Mouse (Mus musculus) inflammation-experienced regulatory T-cells, adult 16 weeks (primary cell): Measurements from ENCODE around the gene Cxcl12. TPM values are rescaled to one million over a fixed set of nuclear protein-coding genes. Genes with fewer than 3 reads are reported as not detected.

Experiments
- polyA plus RNA-seq: library from polyadenylated mRNA; unstranded; fragments of 100-300 nt; shearing (Covaris generic); gene quantifications from one replicate; pipeline ENCODE4 v1.2.1, GENCODE M21; 2017

The Cxcl12 gene
- not detected for polyA plus RNA-seq

GRCm38 (mm10) chr6:117168321-117169011, at the start of gene Cxcl12:
Cxcl12 (plus strand) TSS chr6:117168535.

